Mouse (Mus musculus): ENCODE measurements around the gene Olfr736.

Olfr736 gene

GRCm38 (mm10) chr14:50380863-50381262, at the start of gene Olfr736:
Gene Olfr736, plus strand, starts transcription at chr14:50381163.
- DNase-seq (ENCODE audit: low spot score in 2 of 2) = no peak

DNA sequence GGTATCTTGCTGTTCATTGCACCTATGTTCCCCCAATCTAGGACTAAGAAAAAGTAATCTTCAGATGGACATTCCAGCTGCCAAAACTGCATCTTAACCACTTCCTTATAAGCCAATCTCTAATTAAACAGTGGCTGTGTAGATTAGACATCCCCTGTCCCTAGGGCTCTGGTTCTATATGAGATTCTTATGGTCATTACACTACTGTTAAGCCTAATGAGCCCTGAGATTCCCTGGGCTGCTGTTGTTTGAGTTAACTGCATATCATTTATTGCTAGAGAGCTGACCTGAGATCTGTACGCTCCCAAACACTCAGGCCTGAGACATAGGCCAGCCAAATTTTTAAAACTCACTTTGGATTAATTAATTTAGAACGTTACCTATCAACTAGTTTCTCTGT, 32.2 kb upstream of the Olfr736 start, which contains the start of gene Olfr735:
TSS of gene Olfr735 (minus strand) at position 77 of the 400 bp plus-strand sequence.
- no peak for DNase-seq (ENCODE audit: low spot score in 2 of 2)

GRCm38 (mm10) chr14:50352438-50352837, 28.5 kb upstream of the Olfr736 start:
- no peak for DNase-seq (ENCODE audit: low spot score in 2 of 2)

GRCm38 (mm10) chr14:50356725-50357124, 24.2 kb upstream of the Olfr736 start:
- DNase-seq (ENCODE audit: low spot score in 2 of 2) = no peak

DNA sequence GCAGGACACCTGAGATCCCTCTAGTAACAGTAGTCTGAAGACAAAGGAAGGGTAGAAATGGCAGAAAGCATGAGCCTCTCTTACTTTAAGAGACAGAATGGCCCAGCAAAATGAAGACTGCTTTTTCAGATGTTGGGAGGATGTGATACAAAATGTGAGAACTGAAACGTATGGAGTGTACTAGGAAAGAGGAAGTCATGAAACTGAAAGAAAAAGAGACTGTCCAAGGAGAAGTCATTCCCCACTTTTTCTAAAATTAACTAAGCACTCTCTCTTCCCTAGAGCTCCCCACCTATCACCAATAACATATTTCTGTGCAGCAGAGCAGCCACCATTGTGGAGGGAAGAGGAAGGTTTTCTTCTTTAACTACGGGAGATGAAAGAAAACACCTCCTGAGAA, 23.4 kb upstream of the Olfr736 start, which contains the start of gene Tlr11:
TSS of gene Tlr11 (plus strand) at position 322 of the 400 bp plus-strand sequence.
- DNase-seq (ENCODE audit: low spot score in 2 of 2) = no peak

DNA sequence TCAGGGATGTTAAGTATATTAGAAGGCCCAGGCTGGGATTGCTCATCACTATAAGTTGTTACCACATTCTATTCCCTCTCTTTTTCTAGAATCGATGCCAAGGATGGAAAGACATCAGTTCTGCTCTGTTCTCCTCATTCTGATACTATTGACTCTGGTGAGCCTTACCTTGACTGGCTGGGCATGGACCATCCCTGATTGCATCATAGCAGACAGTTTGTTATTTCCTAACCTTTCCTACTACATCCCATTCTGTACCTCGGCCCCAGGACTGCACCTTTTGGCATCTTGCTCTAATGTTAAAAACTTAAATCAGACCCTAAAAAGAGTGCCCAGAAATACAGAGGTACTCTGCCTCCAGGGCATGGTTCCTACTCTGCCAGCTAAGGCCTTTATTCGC, 20.5 kb upstream of the Olfr736 start:
- DNase-seq (ENCODE audit: low spot score in 2 of 2) = no peak

- no peak for DNase-seq (ENCODE audit: low spot score in 2 of 2)
Observed at GRCm38 (mm10) chr14:50363561-50363960, 17.4 kb upstream of the Olfr736 start.

- DNase-seq (ENCODE audit: low spot score in 2 of 2) = no peak
Observed at GRCm38 (mm10) chr14:50407268-50407667, 26.3 kb downstream of the Olfr736 start, which contains the start of gene Olfr738. Gene Olfr738, plus strand, starts transcription at chr14:50407568.

- no peak for DNase-seq (ENCODE audit: low spot score in 2 of 2)
Observed at GRCm38 (mm10) chr14:50418326-50418725, 37.4 kb downstream of the Olfr736 start, which contains the start of gene Olfr739. Gene Olfr739, plus strand, starts transcription at chr14:50418626.
